Mouse (Mus musculus): ENCODE data around the gene Dpp9.
A peak's percentile ranks its signal among the peaks of the same experiment; 100 is the strongest.

Gene Dpp9

DNA sequence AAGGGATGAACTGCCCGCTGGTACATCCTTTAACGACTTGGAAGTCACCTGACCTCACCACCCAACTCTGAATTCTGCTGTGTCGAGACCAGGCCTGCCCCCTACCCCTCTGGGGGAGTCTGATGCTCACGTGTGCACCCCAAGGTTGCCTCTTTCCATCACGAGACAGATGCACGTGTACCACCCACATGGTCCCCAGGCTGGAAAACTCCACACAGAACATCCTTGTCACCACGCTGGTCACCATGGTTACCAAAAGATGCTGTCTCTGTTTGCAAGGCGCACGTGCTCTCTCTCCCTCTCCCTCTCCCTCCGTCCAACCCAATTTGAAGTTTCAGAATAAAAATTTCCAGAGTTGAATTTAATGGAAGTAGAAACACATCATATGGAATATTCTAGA lies 11.2 kb upstream of the Dpp9 start:
- DNase-seq (ENCODE audit: low read depth), result no peak

DNA sequence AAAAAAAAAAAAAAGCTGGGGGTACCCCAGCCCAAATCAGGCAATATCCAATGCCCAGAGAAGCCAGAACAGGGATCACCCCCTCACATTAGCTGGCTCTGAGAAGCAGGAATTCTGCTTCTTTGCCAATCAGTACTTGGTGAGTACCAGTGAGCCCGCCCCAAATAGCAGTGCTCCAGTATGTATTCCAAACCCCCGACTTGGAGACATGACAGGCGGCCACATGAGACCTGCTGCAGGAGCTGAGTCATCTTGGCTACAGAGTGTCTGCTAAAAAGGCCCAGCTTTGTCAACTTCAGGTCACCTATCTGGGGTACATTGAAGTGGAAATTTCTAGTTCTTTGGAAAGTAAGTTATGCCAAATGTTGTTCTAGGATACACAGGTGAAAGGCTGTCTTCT lies 7.9 kb upstream of the Dpp9 start:
- DNase-seq (ENCODE audit: low read depth), result peak; percentile 52

DNA sequence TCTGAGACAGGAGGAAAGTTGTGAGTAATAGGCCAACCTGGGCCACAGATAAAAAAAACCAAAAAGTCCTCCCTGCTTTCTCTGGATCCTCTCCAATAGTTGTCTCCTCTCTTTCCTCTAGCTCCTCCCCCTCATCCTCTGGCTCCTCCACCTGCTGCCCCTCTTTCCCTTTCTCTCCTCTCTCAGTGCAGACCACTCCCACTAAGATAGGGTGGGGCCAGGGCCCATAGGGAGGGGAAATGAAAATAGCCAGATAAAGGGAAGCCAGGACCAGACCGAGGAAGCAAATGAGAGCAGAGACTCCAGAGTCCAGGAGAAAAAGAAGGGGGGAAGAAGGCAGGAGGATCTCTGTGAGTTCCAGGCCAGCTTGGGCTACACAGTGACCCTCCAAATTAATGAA lies 6.2 kb upstream of the Dpp9 start:
- no peak for DNase-seq (ENCODE audit: low read depth)

DNA sequence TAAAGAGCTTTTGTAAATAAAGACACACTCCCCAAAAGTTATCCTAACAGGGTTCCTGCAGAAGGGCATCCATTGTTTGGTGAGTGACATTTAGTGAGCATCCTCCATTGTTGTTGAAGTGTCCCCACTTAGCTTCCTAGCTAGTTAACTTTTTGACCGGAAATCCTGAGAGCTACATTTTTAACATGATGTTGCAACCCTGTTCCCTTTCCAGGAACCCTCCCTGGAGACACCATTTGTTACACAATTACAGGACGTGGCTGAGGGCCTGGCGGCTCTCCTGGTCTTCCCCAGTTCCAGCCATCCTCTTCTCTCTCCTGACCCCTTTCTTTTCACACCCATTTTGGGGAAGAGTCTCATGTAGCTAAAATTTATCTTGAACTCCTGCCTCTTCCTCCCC lies 1.1 kb upstream of the Dpp9 start:
- DNase-seq (ENCODE audit: low read depth), result peak; percentile 88

DNA sequence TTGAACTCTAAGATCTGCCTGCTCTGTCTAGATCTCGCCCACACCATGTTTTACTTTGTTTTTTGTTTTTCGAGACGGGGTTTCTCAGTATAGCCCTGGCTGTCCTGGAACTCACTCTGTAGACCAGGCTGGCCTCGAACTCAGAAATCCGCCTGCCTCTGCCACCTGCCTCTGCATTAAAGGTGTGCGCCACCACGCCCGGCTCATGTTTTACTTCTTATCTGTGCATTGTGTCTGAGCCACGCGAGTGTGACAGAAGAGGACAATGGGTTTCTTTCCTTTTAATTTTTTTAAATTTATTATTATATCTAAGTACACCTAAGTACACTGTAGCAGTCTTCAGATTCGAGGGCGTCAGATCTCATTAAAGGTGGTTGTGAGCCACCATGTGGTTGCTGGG lies 546 bp upstream of the Dpp9 start:
- no peak for DNase-seq (ENCODE audit: low read depth)

DNA sequence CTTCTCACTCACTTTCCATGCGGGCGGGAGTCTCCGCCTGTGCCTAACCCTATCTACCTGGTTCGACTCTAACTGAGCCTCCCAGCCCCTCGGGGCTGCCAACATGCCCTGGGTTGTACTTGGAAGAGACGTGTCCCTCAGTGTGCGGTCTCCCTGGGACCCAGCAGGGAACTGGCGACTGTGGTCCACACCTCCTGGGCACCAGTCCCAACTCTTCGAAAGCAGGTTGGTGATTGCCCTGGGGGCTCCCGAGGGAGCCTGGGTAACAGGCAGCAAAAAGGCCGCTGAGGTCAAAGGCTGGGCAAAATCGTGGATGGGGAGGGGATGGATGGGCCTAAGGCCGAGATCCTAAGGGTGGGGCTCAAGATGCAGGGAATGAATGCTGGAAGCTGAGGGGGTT lies 1.0 kb downstream of the Dpp9 start:
- DNase-seq (ENCODE audit: low read depth), result no peak

DNA sequence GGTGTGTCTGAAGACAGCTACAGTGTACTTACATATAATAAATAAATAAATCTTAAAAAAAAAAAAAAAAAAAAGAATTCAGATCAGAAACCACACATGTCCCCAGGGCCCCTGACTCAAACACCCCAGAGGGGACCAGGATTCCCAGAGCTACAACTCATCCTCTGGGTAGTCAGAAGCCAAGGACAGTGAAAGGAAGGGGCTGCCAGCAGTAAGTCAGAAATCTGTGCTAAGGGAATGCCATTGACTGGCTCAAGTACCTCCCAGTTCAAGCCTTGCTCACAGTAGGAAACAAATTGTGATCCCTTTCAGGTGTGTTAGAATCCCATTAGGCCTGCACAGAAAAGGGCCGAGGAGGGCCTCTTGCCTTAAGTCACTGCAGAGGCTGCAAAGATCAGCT lies 4.5 kb downstream of the Dpp9 start:
- no peak for DNase-seq (ENCODE audit: low read depth)

DNA sequence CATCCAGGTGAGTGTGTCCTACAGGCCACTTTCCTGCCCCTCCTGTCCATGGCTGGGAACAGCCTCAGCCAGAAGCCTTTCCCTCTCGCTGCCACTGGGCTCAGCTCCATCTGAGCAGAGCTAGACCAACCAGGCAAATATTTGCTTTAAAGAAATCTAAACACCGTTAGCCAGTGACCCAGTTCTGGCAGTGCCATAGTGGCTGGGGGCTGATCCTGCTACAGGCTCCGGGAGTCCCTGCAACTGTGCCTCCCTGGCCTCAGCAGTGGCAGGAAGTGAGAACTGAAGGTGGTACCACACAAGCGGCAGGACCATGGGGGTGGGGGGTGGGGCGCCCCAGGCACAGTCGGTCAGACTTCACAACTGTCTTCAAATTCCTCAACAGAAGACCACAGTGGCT lies 6.0 kb downstream of the Dpp9 start:
- no peak for DNase-seq (ENCODE audit: low read depth)

DNA sequence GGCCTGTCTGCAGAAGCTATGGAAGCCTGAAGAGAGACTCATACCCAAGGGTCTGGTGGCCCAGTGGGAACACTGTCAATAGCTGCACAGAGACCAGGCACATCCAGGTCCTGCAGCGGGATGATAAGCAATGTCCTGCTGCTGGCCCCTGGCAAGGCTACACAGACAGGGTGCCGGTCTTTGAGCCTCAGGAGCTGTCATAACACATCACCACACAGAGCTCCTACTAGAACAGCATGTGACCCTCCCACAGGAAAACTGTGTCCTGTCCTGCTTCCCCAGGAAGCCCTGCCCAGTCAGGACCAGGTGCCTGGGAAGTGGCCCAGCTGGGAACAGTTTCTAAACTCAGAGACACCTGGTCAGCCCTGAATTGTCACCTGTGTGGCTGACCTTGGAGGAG lies 7.6 kb downstream of the Dpp9 start:
- DNase-seq (ENCODE audit: low read depth), result no peak

DNA sequence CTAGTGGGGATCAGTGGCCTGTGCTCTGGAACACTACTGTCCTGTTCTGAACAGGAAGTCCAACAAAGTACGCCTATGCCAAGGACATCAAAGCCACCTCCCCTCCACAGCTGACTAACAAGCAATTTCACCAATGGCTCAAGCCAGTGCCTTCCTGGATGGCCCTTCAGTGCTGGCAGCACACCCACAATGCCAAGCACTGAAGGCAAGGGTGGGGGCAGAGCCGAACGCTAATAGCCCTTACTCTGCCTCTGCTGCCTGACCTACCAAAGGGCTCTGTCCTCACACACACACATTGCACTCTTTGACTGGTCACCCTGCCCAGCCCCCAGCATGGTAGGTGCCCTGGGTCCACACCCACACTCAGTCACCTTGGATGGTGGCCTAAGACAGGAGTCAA lies 9.9 kb downstream of the Dpp9 start:
- DNase-seq (ENCODE audit: low read depth), result no peak

DNA sequence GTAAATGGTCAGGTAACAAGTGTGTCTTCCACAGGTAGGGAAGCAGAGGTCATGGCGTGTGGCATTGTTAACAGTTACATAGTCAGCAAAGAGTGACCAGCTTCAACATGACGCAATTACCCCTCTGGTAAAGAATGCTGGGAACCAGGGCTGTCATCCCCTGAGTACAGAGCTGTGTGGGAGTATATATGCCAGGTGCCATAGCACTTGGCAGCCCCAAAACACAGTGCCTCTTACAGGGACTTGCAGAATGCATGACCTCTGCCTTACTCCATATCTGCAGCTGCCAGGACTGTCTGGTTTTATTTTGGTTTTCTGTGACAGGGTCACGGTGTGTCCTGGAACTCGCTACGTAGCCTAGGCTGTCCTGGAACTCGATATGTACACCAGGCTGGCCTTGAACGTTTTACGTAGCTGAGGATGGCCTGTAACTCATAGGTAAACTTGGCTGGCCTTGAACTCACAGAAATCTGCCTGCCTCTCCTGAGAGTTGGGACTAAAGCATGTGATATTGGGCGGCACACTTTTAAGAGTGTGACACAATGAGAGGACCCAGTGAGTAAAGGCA lies 10.7 kb downstream of the Dpp9 start:
- DNase-seq (ENCODE audit: low read depth), result no peak

DNA sequence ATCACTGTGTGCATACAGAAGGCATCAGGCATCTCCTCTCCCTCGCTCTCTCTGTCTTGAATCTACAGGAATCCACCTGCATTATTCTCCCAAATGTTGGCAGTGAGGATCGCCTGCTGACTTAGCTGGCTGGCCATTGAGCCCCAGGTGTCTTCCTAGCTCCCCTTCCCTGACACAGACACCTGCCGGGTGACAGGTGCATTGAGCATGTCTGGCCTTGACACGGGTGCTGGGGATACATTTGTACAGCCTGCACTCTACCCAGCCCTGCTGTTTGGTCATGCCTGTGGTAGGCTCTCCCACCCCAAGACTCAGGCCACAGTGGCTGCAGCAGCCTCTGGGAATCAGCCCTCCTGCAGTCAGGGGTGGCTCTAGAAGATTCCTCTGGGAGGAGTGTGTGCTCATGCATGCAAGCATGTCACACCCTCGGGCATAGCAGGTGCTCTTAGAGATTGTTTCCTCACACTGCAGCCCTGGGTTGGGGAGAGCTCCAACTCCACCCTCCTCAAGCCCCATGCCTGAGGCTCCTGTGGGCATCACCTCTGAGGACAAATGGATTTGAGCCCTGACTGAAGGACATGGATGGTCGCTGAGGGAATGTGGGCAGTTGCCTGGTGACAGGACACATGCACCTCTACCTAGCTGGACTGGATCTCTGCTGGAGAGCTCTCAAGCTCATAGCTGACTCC lies 11.6 kb downstream of the Dpp9 start:
- no peak for DNase-seq (ENCODE audit: low read depth)

DNA sequence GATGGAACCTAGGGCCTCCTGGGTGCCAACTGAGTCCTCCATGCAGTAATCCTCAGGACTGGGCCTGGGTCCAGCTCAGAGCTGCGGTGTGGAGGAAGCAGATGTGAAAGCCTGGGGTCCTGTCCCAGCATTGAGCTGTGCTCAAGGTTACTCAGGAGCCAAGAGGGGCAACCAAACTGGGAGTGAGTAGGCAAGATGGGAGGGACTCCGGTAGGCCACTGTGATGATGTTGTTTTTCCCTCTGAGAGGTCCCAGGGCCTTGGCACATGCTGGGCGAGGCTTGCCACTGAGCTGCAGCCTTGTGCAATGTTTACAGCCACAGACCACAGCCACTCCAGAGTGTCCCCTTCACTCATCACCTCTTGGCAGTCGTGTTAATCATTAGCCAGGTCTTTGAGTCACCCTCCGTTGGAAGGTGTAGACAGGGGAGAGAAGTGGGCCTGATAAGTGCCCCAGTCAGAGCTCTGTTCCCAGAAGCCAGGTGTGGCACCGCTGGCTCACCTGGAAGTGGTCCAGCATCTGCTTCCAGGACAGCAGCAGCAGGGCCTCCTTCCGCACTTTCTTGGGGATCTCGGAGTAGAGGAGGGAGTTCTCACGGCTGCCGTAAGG lies 12.3 kb downstream of the Dpp9 start:
- DNase-seq (ENCODE audit: low read depth), result no peak

DNA sequence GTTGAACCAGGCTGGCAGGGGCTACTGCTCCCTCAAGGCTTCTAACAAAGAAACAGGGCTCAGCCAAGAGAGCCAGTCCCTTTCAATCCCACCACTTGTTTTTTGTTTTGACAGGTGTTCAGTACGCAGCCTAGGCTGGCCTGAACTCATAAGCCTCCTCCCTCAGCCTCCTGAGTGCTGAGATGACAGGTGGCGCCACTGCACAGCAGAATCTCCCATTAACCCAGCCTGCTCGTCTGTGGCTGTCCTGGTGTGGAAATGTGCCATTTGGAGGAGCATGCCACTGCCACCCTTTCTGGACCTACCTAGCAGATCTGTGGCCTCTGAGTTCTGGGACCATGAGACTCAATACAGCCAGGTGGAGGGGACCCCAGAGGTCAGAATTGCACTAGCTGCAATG lies 15.0 kb downstream of the Dpp9 start:
- DNase-seq (ENCODE audit: low read depth), result peak; percentile 50

DNA sequence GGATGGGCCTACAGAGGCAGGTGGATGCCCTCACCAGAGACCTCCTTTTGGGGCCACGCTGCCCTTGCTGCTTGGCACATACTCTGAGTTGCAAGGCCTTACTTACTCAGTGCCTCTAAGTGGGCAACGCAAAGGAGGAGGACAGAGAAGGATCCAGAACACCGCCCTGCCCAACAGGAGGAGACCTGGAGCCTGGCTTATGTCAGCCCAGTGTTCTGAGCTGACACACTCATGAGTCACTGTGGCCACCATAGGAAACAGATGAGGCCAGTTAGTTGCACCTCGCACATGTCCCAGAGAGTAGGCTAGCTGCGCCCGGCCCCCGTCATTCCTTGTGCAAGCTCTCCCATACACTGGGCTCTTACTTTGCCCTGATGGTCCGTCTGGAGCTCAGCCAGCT lies 16.2 kb downstream of the Dpp9 start:
- no peak for DNase-seq (ENCODE audit: low read depth)

DNA sequence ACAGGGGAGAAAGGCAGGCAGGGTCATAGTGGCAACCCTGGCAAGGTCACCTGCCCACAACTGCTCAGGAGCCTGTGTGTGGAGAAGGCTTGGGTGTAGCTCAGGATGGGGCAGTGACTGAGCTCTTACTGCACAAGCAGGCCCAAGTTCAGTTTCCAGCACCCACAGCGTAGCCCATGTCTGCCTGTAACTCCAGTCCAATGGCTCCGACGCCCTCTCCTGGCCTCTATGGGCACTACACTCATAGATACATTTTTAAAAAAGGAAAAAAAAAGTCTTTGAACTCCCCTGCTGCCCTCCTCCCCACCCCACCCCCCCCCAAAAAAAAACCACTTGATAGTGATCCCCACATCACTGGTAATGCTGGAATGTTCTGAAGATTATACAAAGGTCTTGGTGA lies 17.1 kb downstream of the Dpp9 start:
- DNase-seq (ENCODE audit: low read depth), result no peak

DNA sequence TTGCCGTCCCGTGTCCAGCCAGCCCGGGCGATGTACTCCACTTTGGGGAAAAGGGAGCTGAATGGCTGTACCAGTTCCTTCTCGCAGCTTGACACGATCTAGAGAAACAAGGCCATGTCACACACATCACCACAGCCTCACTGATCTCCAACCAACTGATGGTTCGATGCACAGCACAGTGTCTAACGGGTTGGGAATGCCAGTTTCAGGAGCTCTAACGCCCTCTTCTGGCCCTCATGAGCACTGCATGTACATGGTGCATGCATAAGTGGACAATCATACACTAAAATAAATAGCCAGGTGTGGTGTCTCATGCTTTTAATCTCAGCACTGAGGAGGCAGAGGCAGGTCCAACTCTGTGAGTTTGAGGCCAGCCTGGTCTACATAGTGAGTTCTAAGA lies 18.1 kb downstream of the Dpp9 start:
- peak; percentile 25 for DNase-seq (ENCODE audit: low read depth)

DNA sequence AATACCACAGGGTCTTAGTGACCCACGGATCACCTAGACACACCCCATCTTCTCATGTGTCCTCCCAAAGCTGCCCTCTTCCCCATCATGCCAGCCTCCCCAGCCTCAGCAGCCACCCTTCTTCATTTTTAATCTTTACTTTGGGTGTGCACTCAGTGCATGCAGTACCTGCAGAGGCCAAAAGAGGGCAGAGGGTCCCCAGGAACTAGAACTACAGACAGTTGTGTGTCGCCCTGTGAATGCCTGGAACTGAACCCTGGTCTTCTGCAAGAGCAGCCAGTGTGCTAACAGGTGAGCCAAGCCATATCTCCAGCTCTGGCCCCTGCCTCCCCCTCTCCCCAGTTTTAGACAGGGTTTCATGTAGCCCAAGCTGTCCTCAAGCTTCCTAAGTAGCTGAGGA lies 21.8 kb downstream of the Dpp9 start:
- DNase-seq (ENCODE audit: low read depth), result peak; percentile 56

DNA sequence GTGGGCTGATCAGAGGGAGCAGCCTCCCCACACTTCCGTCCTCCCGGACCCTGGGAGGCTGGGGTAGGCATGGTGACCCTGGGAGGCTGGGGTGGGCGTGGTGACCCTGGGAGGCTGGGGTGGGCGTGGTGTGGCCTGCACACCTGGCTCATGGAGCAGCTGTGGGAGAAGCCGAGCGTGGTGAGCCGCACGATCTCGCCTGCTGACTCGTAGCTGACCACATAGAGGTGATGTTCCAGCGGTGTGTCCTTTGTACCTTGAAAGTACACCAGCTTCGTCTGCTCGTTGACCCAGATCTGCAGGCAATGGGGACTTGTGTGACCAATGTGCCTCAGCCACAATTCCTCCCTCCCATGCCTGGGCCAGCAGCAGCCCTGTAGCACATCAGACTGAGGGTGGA lies 23.9 kb downstream of the Dpp9 start:
- no peak for DNase-seq (ENCODE audit: low read depth)

DNA sequence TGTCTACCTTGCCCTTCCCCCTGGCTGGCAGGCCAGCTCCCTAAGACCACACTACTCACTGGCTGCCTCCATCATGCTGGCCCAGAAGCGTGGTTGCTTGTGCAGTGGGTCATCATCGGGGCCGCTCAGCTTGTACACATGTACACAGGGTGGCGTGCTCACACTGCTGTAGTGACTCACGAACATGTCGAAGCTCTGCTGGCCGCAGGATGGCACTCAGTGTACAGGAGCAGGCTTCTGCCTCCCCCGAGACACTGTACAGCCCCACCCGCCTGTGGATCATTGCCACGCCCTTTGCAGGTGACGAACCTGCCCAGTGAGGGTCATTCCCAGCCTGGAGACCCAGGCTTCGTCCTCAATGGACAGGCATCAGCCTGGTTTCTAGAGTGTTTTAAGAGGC lies 24.3 kb downstream of the Dpp9 start:
- DNase-seq (ENCODE audit: low read depth), result no peak

DNA sequence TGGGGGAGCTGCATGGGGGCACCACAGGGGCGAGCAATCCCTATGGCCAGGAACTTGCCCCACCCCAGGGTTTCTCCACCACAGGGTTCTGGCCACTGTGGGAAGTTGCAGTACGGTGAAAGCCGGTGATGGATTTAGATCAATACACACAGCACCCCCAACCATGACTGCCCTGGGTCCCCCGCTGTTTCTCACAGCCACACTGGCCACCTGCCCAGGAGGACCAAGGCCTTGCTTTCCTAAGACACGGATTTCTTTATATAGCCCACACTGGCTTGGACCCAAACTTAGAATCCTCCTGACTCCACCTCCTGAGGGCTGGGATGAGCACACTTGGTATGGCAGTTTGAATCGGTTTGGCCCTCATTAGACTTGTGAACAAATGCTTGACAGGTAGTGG lies 27.4 kb downstream of the Dpp9 start:
- DNase-seq (ENCODE audit: low read depth), result no peak

DNA sequence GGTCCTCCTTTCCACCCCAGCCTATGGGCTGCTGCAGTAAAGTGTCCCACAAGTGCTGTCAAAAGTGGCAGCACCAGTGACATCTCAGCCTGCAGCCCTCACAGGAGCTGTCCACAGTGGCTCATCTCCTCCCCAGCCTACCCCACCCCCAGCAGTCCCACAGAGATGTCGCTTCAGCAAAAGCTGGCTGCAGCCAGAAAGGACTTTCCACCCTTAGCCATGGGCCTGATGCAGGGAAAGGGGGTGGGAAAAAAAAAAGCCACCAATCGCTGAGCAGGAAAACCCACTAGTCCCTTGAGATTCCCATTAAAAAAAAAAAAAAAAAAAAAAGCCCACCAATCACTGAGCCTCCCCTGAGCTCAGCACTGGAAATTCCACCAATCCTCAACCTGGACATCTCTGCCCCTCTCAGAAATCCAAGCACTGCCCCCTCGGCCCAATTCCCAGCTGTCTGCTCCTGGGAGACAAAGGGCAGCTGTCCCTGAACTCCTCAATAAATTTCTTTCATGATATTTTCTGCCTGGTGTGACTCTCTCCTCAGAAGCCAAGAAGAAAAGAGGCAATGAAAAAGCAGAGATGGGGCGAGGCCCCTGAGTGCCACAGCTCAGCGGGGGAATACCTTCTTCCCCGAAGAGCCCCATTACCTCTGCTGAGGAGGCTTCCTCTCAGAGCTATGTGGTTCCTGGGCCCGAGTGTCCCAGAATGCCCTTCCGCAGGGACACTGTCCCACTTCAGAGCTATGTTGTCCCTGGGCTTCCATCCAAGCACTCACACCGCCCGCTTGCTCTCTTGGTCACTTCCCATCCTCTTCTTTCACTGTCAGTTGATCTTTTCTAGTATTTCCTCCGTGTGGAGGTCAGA lies 33.2 kb downstream of the Dpp9 start:
- peak; percentile 26 for DNase-seq (ENCODE audit: low read depth)

DNA sequence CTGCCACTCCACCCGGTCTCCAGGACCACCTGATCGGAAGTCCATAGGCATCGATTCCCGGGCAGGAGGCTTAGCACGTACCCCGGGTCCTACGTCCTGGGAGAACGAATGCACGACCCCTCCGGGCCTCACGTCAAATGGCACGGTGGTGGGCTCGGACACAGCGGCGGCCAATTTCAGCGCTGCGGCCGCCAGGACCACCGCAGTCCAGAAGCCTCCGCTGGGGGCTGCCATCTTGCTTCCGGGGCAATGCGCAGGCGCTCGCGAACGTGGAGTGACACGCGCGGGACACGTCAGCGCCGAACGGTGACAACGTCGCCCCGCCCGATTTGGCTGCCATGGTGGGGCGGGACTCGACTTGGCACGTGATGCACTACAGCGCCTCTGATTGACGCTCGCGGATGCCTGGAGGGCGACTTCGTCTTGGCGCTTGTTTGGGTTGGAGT lies 35.0 kb downstream of the Dpp9 start, which contains the start of gene Mydgf:
TSS of gene Mydgf (minus strand) at position 263 of the 446 bp plus-strand sequence.
- peak; percentile 98 for DNase-seq (ENCODE audit: low read depth)

All from NIH3T3 (cell line).